Mouse (Mus musculus) embryonic facial prominence, embryonic 12.5 days (tissue): ENCODE measurements around the gene Paf1. TPM values are rescaled to one million over a fixed set of nuclear protein-coding genes. Genes with fewer than 3 reads are reported as not detected.
"Not testable (repeated sequence)": the region's sequence is repeated elsewhere in the genome, so short reads cannot be mapped to it uniquely, and the experiment has no call there.

Source experiments
- ATAC-seq: fragments of 200-750 bp; cut with Nextera tagmentation; 2 replicates; pipeline ENCODE4 v1.8.0; 2017; ENCODE audit not compliant: insufficient number of reproducible peaks, insufficient read depth, low FRiP score, low TSS enrichment
- H3K27ac ChIP-seq: fragments of 300-500 bp; sonication (generic); 2 replicates; pipeline ENCODE4 v1.5.1; 2016; ENCODE audit warnings: mild to moderate bottlenecking
- H3K27me3 ChIP-seq: fragments of 300-500 bp; sonication (generic); 2 replicates; pipeline ENCODE4 v1.6.1; 2016; ENCODE audit warnings: mild to moderate bottlenecking, moderate library complexity
- H3K36me3 ChIP-seq: fragments of 300-500 bp; sonication (generic); 2 replicates; pipeline ENCODE4 v1.6.1; 2016; ENCODE audit warnings: mild to moderate bottlenecking
- H3K4me1 ChIP-seq: fragments of 300-500 bp; sonication (generic); 2 replicates; pipeline ENCODE4 v1.6.1; 2016
- H3K4me2 ChIP-seq: fragments of 300-500 bp; sonication (generic); replicated peaks from 2 replicates; pipeline ENCODE4 v1.6.1; 2016; ENCODE audit warnings: mild to moderate bottlenecking, moderate library complexity
- H3K4me3 ChIP-seq: fragments of 300-500 bp; sonication (generic); 2 replicates; pipeline ENCODE4 v1.5.1; 2016; ENCODE audit warnings: mild to moderate bottlenecking
- H3K9ac ChIP-seq: fragments of 300-500 bp; sonication (generic); 2 replicates; pipeline ENCODE4 v1.6.1; 2016; ENCODE audit warnings: mild to moderate bottlenecking, moderate library complexity
- H3K9me3 ChIP-seq: fragments of 300-500 bp; sonication (generic); 2 replicates; pipeline ENCODE4 v1.6.1; 2016; ENCODE audit warnings: mild to moderate bottlenecking, moderate library complexity
- WGBS: fragments of 180-500 bp; shearing (Covaris S2); methylation state at CpG from one replicate; pipeline ENCODE4 v1.1.7; 2016; 5-methylcytosine and 5-hydroxymethylcytosine counted together
- polyA plus RNA-seq: library from polyadenylated mRNA; unstranded; fragments of >200 nt; fragmentation: Nextera tagmentation; extraction: Ambion mirVana; gene quantifications from 2 replicates; pipeline ENCODE4 v1.2.1, GENCODE M21; 2016

The Paf1 gene
- polyA plus RNA-seq, 1 experiment from 2014 or later, result 82.2 TPM

- no peak for ATAC-seq
- 41% methylated on average over 17 of the region's 17 CpGs for WGBS
- H3K9ac ChIP-seq, result peak within 1 kb of the TSS; percentile 86
- H3K27ac ChIP-seq, result peak within 1 kb of the TSS; percentile 94
- peaks cover 65% of the 10 kb centered on the region for H3K4me1 ChIP-seq
- peak within 1 kb of the TSS; percentile 93 for H3K4me2 ChIP-seq
- H3K27me3 ChIP-seq, result no peaks in the 10 kb centered on the region
- no peaks in the 10 kb centered on the region for H3K9me3 ChIP-seq
- H3K36me3 ChIP-seq, result peaks cover 14% of the 10 kb centered on the region
- peak within 1 kb of the TSS; percentile 66 for H3K4me3 ChIP-seq
Observed at GRCm38 (mm10) chr7:28380237-28381016, 12.3 kb upstream of the Paf1 start, which contains the start of gene Zfp36. Gene Zfp36, minus strand, starts transcription at chr7:28380253.

GRCm38 (mm10) chr7:28381017-28381790 is 11.5 kb upstream of the Paf1 start:
- H3K4me1 ChIP-seq, result peaks cover 62% of the 10 kb centered on the region
- 3% methylated on average over 30 of the region's 30 CpGs for WGBS
- ATAC-seq, result peak; percentile 16; the same call in 1 of the 2 replicates

GRCm38 (mm10) chr7:28381938-28382337 is 10.8 kb upstream of the Paf1 start:
- H3K9me3 ChIP-seq, result no peaks in the 10 kb centered on the region
- peaks cover 23% of the 10 kb centered on the region for H3K36me3 ChIP-seq
- peak overlapping the region; percentile 94 for H3K27ac ChIP-seq
- under 1% methylated on average over 20 of the region's 20 CpGs for WGBS
- H3K4me3 ChIP-seq, result peak overlapping the region; percentile 32
- peak; percentile 50 for ATAC-seq
- peak overlapping the region; percentile 52 for H3K4me2 ChIP-seq
- peak overlapping the region; percentile 58 for H3K9ac ChIP-seq
- no peaks in the 10 kb centered on the region for H3K27me3 ChIP-seq
- peaks cover 57% of the 10 kb centered on the region for H3K4me1 ChIP-seq

More at GRCm38 (mm10) chr7:28381017-28381790, 11.5 kb upstream of the Paf1 start:
- H3K4me3 ChIP-seq, result peak overlapping the region; percentile 32
- peak overlapping the region; percentile 52 for H3K4me2 ChIP-seq
- no peaks in the 10 kb centered on the region for H3K9me3 ChIP-seq
- H3K27me3 ChIP-seq, result no peaks in the 10 kb centered on the region
- H3K36me3 ChIP-seq, result peaks cover 22% of the 10 kb centered on the region
- peak overlapping the region; percentile 94 for H3K27ac ChIP-seq
- peak overlapping the region; percentile 58 for H3K9ac ChIP-seq

- Histone ChIP-seq H3K27me3 (no peaks in the 10 kb centered on the region), H3K9me3 (no peaks in the 10 kb centered on the region), H3K4me1 (peaks cover 53% of the 10 kb centered on the region), H3K4me2 (peak overlapping the region; percentile 52), H3K36me3 (peaks cover 20% of the 10 kb centered on the region), H3K9ac (peak overlapping the region; percentile 58; the same call in 1 of the 2 replicates), H3K4me3 (peak overlapping the region; percentile 32), H3K27ac (peak overlapping the region; percentile 94)
- no peak for ATAC-seq
- 52% methylated on average over 9 of the region's 12 CpGs for WGBS
Observed at GRCm38 (mm10) chr7:28382347-28382951, 10.3 kb upstream of the Paf1 start.

GRCm38 (mm10) chr7:28382981-28383396 is 9.8 kb upstream of the Paf1 start:
- H3K9me3 ChIP-seq, result no peaks in the 10 kb centered on the region
- peak overlapping the region; percentile 52; the same call in 1 of the 2 replicates for H3K4me2 ChIP-seq
- no peak for ATAC-seq
- 0 out of 2 replicates have a peak overlapping the region, but pooled peaks have one; percentile 12 for H3K9ac ChIP-seq
- H3K36me3 ChIP-seq, result peaks cover 21% of the 10 kb centered on the region
- WGBS, result 63% methylated on average over 11 of the region's 11 CpGs
- H3K27ac ChIP-seq, result peak overlapping the region; percentile 94
- no peaks in the 10 kb centered on the region for H3K27me3 ChIP-seq
- H3K4me1 ChIP-seq, result peaks cover 48% of the 10 kb centered on the region
- H3K4me3 ChIP-seq, result 0 out of 2 replicates have a peak overlapping the region, but pooled peaks have one; percentile 1

- no peak overlapping the region for H3K4me2 ChIP-seq
- no peak overlapping the region for H3K9ac ChIP-seq
- H3K27ac ChIP-seq, result no peak overlapping the region
- ATAC-seq, result no peak
- H3K36me3 ChIP-seq, result peaks cover 26% of the 10 kb centered on the region
- 79% methylated on average over 4 of the region's 4 CpGs for WGBS
- H3K9me3 ChIP-seq, result no peaks in the 10 kb centered on the region
- H3K4me1 ChIP-seq, result peaks cover 41% of the 10 kb centered on the region
- H3K27me3 ChIP-seq, result no peaks in the 10 kb centered on the region
- H3K4me3 ChIP-seq, result no peak overlapping the region
Observed at GRCm38 (mm10) chr7:28383606-28384005, 9.1 kb upstream of the Paf1 start.

- Histone ChIP-seq H3K27me3 (no peaks in the 10 kb centered on the region), H3K4me2 (no peak overlapping the region), H3K27ac (no peak overlapping the region), H3K4me1 (peaks cover 38% of the 10 kb centered on the region), H3K4me3 (no peak overlapping the region), H3K9me3 (no peaks in the 10 kb centered on the region), H3K36me3 (peaks cover 31% of the 10 kb centered on the region), H3K9ac (no peak overlapping the region)
- ATAC-seq, result no peak
- WGBS, result 85% methylated on average over 6 of the region's 6 CpGs
Observed at GRCm38 (mm10) chr7:28384162-28384561, 8.6 kb upstream of the Paf1 start.

GRCm38 (mm10) chr7:28385196-28385595 is 7.6 kb upstream of the Paf1 start:
- WGBS, result 87% methylated on average over 9 of the region's 9 CpGs

GRCm38 (mm10) chr7:28386007-28386406 is 6.7 kb upstream of the Paf1 start:
- peaks cover 48% of the 10 kb centered on the region for H3K36me3 ChIP-seq
- H3K4me2 ChIP-seq, result no peak overlapping the region
- WGBS, result 85% methylated on average over 7 of the region's 7 CpGs
- H3K4me3 ChIP-seq, result no peak overlapping the region
- peaks cover 24% of the 10 kb centered on the region for H3K4me1 ChIP-seq
- no peaks in the 10 kb centered on the region for H3K27me3 ChIP-seq
- ATAC-seq, result no peak
- peak overlapping the region; percentile 17; the same call in 1 of the 2 replicates for H3K27ac ChIP-seq
- H3K9ac ChIP-seq, result no peak overlapping the region; the same call in 1 of the 2 replicates
- H3K9me3 ChIP-seq, result no peaks in the 10 kb centered on the region

More at GRCm38 (mm10) chr7:28385196-28385595, 7.6 kb upstream of the Paf1 start:
- no peaks in the 10 kb centered on the region for H3K27me3 ChIP-seq
- peaks cover 32% of the 10 kb centered on the region for H3K4me1 ChIP-seq
- no peak overlapping the region for H3K9ac ChIP-seq
- H3K36me3 ChIP-seq, result peaks cover 41% of the 10 kb centered on the region
- no peak overlapping the region for H3K4me2 ChIP-seq
- no peak overlapping the region for H3K4me3 ChIP-seq
- no peaks in the 10 kb centered on the region for H3K9me3 ChIP-seq
- ATAC-seq, result no peak
- H3K27ac ChIP-seq, result no peak overlapping the region

- peaks cover 22% of the 10 kb centered on the region for H3K4me1 ChIP-seq
- WGBS, result 11% methylated on average over 4 of the region's 4 CpGs
- H3K9ac ChIP-seq, result no peak overlapping the region
- H3K4me3 ChIP-seq, result no peak overlapping the region
- H3K27ac ChIP-seq, result peak overlapping the region; percentile 17; the same call in 1 of the 2 replicates
- H3K27me3 ChIP-seq, result no peaks in the 10 kb centered on the region
- no peak overlapping the region for H3K4me2 ChIP-seq
- peak; percentile 62 for ATAC-seq
- H3K9me3 ChIP-seq, result no peaks in the 10 kb centered on the region
- H3K36me3 ChIP-seq, result peaks cover 48% of the 10 kb centered on the region
Observed at GRCm38 (mm10) chr7:28386462-28386861, 6.3 kb upstream of the Paf1 start.

- ATAC-seq, H3K27ac ChIP-seq, H3K4me2 ChIP-seq, H3K9me3 ChIP-seq, H3K27me3 ChIP-seq, H3K4me3 ChIP-seq, H3K9ac ChIP-seq: not testable (repeated sequence)
- peaks cover 48% of the 10 kb centered on the region for H3K36me3 ChIP-seq
- WGBS, result 74% methylated on average over 6 of the region's 6 CpGs
- H3K4me1 ChIP-seq, result peaks cover 22% of the 10 kb centered on the region
Observed at GRCm38 (mm10) chr7:28386877-28387276, 5.9 kb upstream of the Paf1 start.
